Mouse (Mus musculus): ENCODE measurements around the gene Pmm2.

- TF ChIP-seq POLR2A (IDR thresholded peaks at IDR 0.05; ENCODE audit: insufficient read length, low read depth) (no peak), MAX (IDR thresholded peaks at IDR 0.05; ENCODE audit: low read depth) (no peak), SRF (IDR thresholded peaks at IDR 0.05; ENCODE audit: control insufficient read depth, insufficient read length, low read depth) (no peak), MYOD1 (IDR thresholded peaks at IDR 0.05; ENCODE audit: control insufficient read depth in 1 of 3, insufficient read length in 2 of 3, low read depth in 2 of 3) (no peak), MYOG (IDR thresholded peaks at IDR 0.05; ENCODE audit: control insufficient read depth in 1 of 3, insufficient read depth in 1 of 3, insufficient read length in 2 of 3, low read depth in 2 of 3) (no peak), USF1 (IDR thresholded peaks at IDR 0.05; ENCODE audit: low read depth) (no peak), TCF12 (IDR thresholded peaks at IDR 0.05; ENCODE audit: insufficient read depth, poor library complexity, severe bottlenecking) (no peak)
Observed at GRCm38 (mm10) chr16:8650007-8650406, 12.5 kb downstream of the Pmm2 start.

Measured in myocyte (in vitro differentiated cells).